Mouse (Mus musculus) left cerebral cortex, adult 18-20 months (tissue): ENCODE data around the gene Kcnip3. TPM values are rescaled to one million over a fixed set of nuclear protein-coding genes. Genes with fewer than 3 reads are reported as not detected.

Experiments
- DNase-seq, 2 experiments: peaks; one replicate each; pipeline ENCODE4 v3.0.0; 2021 to 2022; ENCODE audit warnings: low spot score in 2 of 2, mixed read lengths in 1 of 2
- total RNA-seq, 2 experiments: library from RNA; stranded (reverse); gene quantifications; 2 replicates each; pipeline ENCODE4 v1.2.3; 2021

Kcnip3 gene
- total RNA-seq, 2 experiments from 2014 or later: 114 to 130 TPM

DNA sequence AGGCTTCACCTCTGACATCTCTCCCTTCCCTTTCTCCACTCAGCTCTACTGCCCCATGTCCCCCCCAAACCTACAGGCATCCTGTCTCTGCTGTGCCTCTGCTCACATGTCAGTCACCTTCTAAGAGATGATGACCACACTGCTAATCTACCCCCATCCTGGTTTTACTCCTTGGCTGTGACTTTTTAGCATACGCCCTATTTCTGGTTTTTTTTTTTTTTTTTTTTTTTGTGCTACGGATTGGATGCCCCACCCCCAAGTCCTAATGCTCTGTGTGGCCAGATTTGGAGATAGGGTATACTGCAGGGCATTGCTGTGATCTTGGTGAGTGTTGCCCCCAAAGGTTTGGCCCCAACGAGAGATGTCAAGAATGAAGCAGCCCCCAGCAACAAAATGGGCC, 49.6 kb downstream of the Kcnip3 start:
- DNase-seq: no peak

DNA sequence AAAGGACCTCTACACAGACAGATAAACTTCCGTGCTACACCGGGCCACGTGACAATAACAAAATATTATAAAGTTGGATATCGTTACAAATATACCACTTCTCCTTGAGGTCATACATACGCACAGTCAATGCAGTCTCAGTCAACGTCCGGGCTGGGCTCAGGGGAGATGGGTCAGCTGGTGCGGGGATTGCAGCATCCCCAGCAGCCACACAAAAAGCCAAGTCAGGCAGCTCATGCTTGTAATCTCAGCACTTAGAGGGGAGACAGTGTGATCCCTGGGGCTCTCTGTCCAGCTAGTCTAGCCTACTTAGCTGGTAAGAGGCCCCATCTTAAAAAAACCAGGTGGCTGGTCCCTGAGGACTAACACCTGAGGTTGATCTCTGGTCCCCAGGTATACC, 50.6 kb downstream of the Kcnip3 start:
- DNase-seq: no peak

DNA sequence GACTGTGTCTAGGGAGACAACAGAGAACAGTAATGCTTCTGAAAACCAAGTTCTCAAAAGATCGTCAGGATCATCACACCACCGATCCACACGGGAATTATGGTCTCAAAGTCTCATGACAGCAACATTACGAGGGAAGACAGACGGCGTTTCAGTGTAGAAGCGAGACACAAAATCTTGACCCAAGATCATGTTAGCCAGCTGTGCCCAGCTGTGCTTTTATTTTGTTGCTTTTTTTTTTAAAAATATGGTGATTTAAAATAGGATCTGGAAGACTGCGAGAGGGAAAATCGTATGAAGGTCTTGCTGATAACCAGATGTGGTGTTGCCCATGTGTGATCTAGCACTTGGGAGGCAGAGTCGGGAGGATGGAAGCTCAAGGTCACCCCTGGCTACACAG, 51.2 kb downstream of the Kcnip3 start:
- DNase-seq: no peak

DNA sequence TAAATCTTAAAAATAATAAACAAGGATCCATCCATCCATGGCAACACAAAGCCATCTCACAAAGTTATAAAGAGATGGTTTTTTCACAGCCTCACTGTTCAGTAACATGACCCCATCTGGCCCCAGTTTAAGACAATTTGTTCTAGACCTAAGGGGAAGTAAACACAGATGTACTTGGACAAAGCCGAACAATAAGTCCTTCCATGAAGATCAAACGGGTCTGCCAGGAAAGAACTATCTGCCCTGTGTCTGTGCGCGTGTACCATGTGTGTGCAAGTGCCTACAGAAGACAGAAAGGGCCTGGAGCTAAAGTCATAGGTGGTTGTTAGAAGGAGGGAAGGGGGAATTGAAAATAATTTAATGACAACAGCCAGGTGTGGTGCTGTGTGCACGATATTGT, 51.7 kb downstream of the Kcnip3 start:
- no peak for DNase-seq

DNA sequence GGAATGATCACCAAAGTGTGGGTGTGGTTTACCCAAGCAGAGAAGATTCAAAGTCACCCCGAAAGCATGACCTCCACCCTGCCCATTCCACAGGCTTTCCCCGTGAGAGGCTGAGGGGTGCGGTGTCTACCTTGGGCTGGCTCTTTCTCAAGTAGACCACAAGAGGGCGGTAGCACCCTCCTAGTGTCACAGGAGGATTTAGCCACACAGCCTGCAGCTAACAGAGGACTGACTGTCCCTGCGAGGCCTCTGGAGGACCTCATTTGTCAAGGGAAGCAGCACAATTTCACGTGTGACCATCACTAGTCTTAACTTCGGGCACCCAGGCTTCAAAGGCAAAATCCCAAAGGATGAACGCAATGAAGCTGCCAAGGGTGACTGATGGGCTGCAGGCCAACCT, 59.6 kb downstream of the Kcnip3 start:
- peak; percentile 59 to 63 for DNase-seq

DNA sequence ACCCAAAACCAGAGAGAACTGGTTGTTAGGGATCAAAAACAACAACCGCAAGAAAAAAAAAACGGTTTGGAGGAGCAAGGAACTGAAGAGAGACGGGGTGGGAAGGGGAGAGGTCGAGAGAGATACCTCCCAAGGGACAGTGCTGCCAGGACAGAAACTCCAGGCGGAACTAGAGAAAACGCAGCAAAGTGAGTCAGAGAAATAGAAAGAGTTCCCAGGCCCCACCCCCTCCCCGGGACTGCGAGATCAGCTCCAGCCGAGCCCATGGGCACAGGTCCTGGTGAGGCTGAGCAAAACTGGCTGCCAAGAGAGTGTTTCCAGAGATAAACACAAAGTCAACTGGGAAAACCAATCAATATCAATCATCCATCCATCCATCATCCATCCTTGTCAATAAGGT, 60.5 kb downstream of the Kcnip3 start:
- DNase-seq: no peak

DNA sequence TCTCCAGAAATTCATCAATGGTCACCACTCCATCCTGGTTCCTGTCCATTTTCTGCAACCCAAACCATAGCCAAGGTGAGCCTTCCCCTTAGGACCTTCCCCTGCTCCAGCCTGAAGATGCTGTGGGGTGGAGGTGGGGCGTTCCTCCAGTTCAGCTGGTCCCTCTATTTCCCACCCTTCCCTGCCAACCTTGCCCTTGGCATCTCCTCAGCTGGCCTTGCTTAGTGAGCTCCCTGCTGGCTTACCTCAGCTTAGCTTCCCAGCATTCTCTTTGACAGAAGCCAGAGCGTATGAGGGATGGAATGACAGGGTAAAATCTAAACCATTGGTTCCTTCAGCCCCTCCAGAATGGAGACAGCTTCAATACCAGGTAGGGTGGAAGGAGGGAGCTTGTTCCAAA, 62.6 kb downstream of the Kcnip3 start:
- no peak for DNase-seq

DNA sequence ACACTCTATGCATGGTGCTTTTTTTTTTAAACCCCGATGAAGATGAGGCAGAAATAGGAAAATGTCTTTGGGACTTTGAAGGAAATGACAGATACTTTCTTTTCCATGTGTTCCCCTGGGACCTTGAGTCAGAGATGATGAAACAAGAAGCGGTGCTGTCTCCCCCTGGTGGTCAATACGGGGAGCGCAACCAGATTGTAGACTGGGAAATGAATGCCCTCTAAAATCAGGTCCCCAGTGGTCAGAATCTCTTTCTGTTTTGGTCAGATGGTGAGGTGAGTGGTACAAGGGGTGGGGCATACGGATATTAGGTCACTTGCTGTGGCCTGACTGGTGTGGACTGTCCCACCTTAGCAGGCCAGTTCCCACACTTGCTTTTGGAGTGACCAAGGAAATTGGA, 68.1 kb downstream of the Kcnip3 start:
- peak; percentile 60 to 74 for DNase-seq

DNA sequence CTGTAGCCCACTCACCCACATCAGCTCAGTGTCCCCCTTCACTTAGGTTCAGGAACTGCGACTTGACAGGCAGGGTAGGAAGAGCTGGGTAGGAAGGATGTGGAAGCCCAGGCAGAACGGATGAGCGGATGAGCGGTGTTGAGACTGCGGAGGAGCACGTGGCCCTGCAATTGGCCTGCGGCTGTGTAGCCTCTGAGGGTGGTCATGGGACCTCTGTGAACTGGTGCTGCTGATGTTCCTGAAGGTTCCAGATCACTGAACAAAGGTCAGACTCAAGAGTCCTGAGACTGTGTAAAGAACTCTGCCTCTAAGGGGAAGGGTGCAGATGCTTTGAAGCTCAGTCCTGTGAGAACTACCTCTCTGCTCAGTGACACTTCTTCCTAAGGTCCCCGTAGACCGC, 68.8 kb downstream of the Kcnip3 start:
- DNase-seq: no peak

DNA sequence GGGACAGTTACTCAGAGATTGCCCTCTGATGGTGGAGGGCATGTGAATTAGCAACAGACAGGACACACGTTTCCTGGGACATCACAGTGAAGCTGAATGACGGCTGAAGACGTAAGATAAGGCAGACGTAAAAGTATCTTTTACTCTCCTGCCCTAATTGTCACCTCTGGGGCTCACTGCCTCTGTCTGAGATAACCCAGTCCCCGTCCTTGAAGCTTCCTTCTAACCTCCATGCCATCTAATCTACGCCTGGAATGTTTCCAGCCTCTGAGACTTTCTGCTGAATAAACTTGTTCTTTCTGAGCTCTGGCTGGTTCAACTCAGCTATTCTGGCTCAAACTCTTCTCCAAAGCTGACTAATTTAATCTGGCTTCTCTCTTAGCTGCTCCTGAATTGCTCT, 70.1 kb downstream of the Kcnip3 start:
- DNase-seq: no peak

DNA sequence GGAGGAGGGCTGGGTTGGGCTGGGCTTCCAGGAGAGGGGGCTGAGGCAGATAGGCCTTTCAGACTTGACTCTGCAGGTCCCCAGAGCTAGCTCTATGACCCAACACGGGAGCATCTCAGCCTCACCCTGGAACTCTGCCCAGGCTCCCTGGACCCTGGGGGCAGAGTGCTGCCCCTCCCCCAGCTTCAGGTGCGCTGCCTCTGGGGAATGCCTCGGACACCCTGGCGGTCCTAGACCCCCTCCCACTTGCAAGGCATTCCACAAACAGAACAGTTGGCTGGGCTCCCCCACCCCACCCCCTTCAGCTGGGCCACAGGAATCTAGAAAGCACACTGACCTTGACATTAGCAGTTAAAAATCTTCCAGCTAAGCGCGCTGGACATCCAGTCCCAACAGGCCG, 72.2 kb downstream of the Kcnip3 start:
- no peak for DNase-seq

DNA sequence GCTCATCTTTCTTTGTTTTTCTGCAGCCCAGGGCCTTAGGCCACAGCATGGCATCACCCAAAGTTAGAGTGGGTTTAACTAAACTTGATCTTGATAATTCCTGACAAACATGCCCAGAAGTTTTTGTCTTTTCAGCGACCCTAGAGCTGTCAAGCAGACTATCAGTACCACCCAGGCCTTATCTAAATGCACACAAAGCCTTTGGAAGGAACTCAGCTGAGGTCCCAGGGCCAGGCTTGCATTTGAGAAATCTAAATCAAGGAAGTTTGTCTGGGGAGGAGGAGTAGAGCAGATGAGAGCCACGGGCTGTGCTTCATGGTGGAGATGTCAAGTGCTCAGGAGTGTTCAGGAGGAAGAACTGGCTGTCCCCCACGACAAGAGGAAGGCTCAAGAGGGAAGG, 75.0 kb downstream of the Kcnip3 start:
- DNase-seq: no peak

DNA sequence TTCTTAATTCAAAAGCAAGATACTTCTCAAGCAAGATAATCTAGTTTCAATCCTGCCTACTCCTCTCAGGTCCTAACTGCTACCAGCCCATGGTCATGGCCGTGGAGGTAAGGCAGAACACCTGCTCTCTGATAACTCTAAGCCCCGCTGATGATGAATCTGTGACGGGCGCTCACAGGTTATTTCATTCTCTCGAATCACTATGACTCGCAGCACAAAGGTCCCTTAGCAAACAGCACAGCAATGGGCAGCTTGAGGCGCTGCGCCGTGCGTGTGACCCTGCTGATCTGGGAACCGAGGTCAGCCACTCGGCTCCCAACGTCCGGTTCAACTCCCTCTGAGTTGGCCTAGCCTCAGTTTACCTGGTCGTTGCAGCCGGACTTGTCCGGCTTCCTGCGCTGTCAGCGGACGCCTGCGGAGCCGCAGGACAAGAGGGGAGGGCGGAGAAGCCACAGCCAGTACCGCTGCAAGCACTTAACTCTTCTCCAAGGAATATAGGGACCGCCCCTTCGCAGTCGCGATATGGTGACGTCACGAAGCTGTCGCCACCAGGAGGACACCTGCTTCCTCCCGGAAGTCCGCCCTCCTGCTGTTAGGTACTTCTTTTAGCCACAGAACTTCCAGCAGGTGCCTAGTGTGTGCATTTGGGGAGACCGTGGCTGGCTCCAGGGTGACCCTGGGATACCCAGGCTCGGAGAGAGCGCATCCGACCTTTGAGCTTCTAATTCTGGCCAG, 77.7 kb downstream of the Kcnip3 start, which contains the start of gene Fahd2a:
Gene Fahd2a, minus strand, starts transcription at position 511 of the 735 bp plus-strand sequence.
- DNase-seq: peak; percentile 91 to 92

DNA sequence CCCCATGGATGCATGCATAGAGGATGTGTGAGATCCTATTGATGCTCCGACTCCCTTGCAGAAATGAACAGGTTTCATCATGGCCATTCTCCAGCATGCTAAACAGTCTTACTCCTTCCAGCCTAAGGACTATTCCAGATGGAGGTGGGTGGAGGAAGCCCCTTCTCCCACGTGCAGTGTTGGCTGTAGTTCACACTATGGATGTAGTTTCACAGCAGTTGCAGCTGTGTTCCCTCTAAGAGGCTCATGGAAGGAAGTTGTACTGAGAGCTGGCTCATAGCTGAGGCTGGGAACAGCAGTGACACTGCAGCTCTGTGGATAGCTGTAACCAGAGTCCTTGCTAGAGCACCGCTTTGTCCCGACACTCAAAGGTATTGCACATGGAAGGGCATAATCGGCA, 84.2 kb downstream of the Kcnip3 start:
- no peak for DNase-seq

DNA sequence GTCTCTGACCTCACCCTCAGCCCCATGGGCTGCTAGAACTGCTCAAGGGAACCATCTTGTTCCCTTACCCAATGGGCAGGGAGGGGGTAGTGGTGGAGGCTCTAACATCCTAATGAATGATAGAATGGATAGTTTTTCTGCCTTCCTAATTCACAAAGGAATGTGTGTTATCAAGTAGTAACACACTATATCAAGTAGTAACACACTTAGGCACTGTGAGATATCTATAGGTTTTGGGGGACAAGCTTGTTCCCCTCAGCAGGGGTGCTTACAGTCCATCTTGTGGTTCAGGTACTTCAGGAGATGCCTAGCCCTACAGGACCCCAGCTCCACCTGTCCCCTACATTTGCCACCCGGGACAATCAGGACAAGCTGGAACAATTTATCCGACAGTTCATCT, 86.3 kb downstream of the Kcnip3 start:
- DNase-seq: no peak

DNA sequence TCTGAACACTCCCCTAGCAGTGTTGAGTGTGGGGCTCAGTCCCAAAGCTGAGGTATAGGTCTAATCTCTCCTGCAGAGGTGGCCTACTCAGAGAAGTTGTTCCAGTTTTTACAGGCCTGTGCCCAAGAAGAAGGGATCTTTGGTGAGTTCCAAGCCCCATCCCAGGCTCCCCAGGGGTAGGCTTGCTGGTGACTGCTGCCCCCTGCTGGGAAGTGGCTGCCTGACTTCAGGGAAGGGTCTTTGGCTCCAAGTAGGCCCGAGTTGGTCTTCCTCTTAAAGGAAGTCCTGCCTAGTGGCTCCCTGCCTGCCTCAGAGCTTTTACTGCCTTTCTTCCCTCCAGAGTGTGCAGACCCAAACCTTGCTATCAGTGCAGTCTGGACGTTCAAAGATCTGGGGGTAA, 86.8 kb downstream of the Kcnip3 start:
- DNase-seq: peak in 1 of 2 experiments; percentile 41

DNA sequence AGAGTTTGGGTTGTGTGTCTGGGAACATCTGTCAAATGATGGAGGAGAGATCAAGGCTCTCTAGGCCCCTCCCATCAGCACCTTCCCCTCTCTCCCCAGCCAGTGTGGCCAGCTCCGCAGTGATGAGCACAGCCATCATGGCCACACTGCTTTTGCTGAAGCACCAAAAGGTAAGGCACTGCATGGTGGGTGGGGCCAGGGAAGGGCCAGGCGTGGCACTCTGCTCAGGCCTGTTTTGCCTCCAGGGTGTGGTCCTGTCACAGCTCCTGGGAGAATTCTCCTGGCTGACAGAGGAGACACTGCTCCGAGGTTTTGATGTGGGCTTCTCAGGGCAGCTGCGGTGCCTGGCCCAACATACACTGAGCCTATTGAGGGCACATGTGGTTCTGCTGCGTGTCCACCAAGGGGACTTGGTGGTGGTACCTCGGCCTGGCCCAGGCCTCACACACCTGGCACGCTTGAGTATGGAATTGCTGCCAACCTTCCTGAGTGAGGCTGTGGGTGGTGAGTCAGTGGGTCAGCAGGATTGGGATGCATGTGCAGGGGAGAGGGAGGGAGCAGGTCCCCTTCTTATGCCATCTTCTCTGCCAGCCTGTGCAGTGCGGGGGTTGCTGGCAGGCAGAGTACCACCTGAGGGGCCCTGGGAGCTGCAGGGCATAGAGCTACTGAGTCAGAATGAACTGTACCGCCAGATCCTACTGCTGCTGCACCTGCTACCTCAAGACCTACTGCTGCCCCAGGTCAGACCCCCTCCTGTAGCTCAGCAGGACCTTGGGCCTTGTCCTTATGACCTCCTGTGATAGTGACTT, 88.2 kb downstream of the Kcnip3 start:
- DNase-seq: no peak

DNA sequence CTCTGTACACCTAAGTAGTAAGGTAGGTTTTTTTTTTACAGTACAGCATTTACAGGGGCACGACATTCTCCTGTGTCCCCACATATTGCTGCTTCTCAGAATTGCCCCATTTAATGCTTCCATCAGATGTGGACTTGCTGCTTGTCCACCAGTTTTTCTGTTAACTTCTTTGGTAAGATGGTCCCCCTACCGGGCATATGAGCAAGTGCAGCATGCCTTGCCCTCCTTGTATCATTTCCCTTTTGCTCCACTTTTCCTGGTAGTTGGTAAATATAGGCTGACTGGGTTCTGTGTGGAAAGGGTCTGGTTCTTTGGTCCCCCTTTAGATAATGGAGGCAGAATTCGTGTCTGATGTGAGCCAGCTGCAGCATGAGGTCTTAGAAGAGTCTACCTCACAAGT, 91.7 kb downstream of the Kcnip3 start:
- DNase-seq: peak; percentile 48 to 55

DNA sequence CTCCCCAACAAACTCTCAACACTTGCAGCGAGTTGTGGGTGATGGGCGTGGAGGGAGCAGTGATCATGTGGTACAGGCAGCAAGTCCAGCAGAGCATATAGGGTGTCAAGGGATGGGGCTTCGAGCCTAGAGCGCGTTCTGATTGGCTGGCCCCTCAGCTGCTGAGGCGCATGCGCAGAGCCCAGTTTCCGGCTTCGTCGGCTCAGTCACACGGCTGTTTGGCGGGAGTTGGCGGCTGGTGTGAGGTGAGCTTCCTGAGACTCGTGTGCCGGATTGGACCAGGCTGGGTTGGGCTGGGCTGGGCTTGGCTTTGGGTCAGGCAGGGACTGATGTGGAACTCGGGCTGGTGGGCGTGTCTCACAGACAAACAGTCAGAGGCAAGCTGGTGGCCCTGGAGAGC, 96.9 kb downstream of the Kcnip3 start, which contains the start of gene Gpat2:
Gene Gpat2, plus strand, starts transcription at position 223 of the 400 bp plus-strand sequence.
- no peak for DNase-seq

DNA sequence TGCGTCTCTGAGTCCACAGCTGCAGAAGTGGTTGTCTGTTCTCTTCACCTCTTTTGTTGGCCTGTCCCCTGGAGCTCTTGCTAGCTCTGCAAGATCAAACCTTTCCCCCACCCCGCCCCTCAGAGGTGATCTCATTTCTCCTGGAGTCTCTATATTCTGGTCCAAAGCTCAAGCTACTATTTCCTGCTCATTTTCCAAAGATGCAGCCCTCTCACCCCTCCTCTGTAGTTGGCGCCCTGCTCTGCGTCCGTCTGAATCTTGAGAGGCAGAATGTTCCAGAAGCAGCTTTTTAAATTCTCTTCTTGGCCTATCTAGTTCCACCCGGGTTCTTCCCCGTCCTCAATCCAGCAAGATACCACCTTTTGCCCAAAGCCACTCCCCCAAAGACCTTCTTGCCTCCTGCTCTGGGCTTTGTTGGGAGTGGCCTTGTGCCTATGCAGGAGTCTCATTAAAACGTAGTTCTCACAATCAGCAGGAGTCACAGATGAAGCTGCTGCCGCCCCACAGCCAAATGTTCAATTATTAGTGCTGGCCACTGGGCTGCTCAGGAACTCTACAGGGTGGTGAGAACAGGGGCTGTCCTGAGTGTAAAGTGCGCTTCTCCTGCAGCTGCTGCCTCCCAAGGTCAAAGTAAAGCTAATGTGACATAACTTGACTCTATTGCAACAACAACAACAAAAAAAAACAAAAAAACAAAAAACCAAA, 103.5 kb downstream of the Kcnip3 start:
- no peak for DNase-seq

DNA sequence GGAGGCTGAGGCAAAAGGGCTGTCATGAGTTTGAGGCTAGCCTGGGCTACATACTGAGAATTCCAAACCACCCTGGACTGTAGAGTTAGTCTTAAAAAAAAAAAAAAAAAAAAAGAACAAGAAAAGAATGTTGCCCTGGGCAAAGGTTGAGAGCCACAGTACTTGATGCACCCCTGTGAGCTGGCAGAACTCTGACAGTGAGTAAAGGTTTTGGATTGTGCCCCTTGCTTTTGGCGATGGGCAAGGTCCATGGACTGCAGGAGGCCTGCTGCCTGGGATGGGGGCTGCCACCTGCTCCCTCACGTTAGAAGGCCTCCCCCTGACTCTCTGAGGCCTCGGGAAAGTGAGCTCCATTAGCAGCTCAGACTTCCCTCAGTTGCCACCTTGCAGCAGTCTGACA, 105.2 kb downstream of the Kcnip3 start:
- DNase-seq: no peak

DNA sequence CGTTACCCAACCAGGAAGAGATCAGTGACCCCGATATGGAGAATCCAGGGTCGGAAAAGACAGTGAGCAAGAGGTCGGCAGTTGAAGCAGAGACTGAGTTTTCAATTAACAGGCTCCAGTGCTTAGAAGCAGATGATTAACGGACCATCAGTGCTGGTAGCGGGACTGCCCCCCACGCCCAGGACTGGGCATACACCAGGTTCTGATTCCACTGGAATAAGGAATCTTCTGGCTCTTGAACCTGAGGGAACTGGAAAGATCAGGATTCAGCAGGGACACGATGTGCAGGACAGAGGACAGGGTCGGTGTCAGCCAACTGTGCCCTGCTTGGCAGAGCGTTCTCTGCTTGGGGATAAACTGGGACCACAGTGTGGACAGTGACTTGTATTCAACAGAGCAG, 106.1 kb downstream of the Kcnip3 start:
- no peak for DNase-seq
